Mouse (Mus musculus): ENCODE measurements around the gene Rpp25l.
A peak's percentile ranks its signal among the peaks of the same experiment; 100 is the strongest.

GRCm38 (mm10) chr4:41705922-41706754 lies 7.2 kb downstream of the Rpp25l start:
- TF ChIP-seq MAX (IDR thresholded peaks at IDR 0.05; ENCODE audit: low read length) (no peak), TCF12 (IDR thresholded peaks at IDR 0.05; ENCODE audit: low read depth, low read length) (no peak), CTCF (IDR thresholded peaks at IDR 0.05 in 2 of 3, conservative IDR thresholded peaks at IDR 0.05 in 1 of 3; ENCODE audit: control insufficient read depth in 1 of 3, insufficient read depth in 1 of 3, low read depth in 2 of 3, low read length in 3 of 3, poor library complexity in 1 of 3, severe bottlenecking in 1 of 3) (peak in 2 of 3 experiments; percentile 35 to 53; a peak in 5 of 6 replicates), HCFC1 (IDR thresholded peaks at IDR 0.05; ENCODE audit: low read depth, low read length) (no peak), EP300 (IDR thresholded peaks at IDR 0.05; ENCODE audit: low read depth in 1 of 2, low read length in 2 of 2) (no peak), USF1 (IDR thresholded peaks at IDR 0.05; ENCODE audit: low read depth, low read length) (no peak)

Measured in MEL (cell line).